Mouse (Mus musculus) lung, postnatal 14 days (tissue): Measurements from ENCODE around the gene Tekt4.

ENCODE experiments used
- DNase-seq: peaks from one replicate; pipeline ENCODE4 v3.0.0; 2021

Tekt4 gene

DNA sequence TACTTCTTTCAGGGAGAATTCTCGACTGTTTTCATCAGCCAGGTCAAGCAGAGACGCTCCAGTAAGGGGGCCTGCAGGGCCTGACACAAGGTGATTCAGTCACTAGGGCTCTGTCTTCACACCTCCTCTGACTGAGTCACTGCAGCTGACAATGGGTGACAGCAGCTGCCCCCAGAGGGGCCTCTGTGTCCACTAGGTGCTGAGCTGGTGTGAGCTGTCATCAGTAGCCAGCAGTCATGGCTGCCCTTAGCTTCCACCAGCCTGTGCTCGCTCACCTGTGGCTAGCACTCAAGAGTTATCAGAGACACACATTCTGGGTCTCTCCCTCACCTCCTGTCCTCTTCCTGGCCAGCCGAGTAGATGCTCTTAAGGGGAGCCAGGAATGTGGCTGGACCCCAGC lies 26.4 kb downstream of the Tekt4 start:
- no peak for DNase-seq

DNA sequence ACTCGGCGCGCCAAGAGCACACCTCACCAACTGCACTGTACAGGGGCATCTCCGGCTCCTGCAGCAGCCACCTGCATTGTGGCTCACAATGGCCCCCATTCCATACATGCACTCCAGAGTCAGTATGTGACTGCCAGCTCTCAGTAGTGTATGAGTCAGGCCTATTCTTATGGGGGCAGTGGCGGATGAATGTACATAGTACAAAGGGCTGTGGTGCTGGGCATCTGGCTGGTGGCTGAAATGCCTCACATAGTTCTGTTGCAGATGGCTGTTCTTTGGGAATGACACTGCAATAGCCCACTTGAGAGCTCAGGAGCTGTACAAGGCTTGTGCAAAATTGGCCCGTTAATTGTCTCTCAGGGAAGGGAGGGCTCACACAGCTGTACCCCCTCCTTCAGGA lies 27.7 kb downstream of the Tekt4 start:
- no peak for DNase-seq

DNA sequence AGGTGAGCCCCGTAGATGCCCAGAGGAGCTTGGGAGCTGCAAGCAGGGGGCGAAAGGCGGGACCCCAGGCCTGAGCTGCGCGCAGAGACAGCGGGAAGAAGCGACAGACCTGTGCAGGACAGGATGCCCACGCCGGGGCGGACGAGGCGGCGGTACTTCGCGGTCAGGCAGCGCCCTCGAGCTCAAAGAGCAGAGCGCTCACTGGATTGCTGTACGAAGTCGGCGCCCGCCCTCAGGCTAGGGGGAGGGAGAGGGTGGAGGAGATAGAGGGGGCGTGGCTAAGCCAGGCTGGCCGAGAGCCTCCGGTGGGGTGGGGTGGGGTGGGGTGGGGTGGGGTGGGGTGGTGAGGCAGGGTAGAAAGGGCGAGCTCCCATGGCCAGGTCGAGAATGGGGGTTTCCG lies 42.6 kb downstream of the Tekt4 start, which contains the start of gene Sstr5:
Gene Sstr5 (minus strand): TSS at position 276 of the 400 bp plus-strand sequence.
- no peak for DNase-seq

DNA sequence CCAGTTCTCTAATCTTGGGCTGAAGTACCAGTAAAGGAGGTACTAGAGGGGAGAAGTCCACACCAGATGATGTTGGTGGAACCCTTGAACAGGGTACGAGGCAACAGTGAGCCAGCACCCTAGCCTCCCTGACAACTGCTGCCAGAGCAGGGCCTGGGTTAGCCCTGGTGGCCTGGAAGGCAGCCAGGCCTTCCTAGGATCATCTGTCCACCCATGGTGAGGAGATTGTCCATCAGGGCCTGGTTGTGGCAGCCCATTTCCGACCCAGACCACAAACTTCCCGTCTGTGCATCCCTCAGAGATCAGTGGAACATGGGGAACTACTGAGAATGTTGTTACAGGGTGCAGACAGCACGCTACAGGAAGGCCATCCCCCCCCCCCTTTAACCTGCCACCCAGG lies 48.2 kb downstream of the Tekt4 start:
- no peak for DNase-seq

DNA sequence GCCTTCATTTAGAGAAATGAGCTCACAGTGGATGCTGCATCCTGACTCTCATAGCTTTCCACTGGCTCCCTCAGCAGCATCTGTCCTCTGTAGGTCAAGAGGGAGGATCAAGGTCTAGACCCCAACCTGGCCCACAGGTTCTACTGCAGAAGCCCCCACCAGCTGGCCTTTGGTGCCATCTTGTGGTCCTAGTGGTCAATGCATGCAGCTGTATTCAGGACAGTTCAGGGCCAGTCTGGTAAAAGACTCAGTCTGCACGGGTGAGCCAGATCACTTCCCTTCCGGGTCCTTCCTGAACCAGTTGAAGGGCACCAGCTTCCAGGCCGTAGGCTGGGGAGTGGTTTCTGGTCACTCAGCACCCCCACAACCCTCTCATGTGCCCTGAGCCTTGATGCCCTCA lies 53.4 kb downstream of the Tekt4 start:
- peak; percentile 73 for DNase-seq

DNA sequence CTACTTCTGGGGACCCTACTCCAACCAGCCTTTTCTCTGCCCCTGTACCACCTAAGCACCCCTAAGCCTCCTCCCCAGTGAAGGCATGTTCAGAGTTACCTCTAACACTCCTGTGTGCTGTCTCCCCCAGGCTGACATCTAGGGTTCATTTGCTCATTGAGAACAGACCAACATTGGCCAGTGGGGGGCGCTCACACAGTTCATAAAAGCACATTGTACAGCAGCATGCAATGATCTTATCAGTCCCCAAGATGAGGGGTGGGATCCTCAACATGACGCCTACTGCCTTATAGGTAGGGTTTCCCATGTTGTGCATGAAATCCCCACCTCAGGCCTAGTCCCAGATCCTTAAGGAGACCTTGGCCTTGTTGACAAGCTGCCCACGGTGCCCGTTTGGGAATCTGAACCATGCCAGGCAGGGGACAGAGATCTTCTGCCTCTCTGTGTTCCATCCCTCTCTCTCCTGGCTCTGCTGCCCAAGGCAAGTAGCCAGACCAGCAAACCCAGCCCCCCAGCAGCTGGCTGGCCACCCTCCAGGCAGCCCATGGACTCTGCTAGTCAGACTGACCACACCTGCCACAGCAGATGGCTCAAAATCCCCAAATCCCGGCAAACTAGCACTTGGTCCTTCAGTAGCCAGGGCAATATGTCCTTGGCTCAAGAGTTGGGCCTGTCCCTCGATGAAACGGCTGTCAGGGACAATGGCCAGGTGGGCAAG lies 54.6 kb downstream of the Tekt4 start:
- DNase-seq = peak; percentile 39

DNA sequence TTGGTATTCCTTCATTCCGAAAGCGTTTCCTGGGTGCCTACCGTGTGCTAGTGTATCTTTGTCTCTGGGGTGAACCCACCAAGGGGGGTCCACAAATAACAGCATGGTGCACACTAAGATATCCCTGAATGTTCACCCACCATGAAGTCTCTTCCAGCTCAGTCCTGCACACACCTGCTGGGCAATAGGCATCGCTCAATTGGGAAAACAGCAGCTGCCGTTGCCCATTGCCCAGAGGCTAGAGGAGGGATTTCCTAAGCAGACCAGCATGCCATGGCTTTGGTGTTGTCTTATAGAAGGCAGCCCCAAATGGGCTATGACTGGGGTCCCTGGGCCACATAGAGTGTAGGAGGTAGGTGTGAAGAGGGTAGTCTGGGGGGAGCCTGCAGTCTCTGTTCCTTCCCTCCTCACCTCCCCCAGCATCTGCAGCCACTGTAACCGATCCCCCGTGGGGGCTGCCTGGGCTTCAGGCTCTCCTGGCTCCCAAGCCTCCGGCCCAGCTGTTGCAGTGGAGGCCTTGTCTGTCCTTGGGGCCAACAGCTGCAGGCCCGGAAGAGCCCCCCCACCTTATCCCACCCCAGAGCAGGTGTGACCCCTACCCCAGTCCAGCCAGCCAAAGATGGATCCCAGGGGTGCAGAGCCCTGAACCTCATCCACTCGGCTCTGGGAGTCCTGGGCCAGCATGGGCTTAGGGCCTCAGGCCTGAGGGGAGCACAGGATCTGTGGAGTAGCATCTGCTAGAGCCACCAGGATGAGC lies 55.8 kb downstream of the Tekt4 start:
- DNase-seq = no peak

DNA sequence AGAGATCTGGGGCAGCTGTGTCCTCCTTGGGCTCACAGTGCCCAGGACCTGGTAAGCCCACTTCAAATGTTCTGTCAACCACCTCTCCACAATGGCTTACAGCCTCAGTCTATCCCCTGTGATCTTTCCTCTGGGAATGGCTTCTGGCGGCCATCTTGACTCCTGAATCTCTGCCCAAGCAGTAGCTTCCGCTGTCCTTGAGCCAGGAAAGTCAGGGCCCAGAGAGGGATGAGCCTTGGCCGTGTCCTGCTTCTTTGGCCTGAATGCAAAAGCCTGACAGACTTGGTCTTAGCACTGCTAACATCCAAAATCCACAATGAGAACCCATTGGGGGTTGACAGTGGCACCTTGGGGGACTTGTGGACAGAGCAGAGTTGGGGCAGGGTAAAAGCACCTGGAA lies 57.5 kb downstream of the Tekt4 start:
- no peak for DNase-seq

DNA sequence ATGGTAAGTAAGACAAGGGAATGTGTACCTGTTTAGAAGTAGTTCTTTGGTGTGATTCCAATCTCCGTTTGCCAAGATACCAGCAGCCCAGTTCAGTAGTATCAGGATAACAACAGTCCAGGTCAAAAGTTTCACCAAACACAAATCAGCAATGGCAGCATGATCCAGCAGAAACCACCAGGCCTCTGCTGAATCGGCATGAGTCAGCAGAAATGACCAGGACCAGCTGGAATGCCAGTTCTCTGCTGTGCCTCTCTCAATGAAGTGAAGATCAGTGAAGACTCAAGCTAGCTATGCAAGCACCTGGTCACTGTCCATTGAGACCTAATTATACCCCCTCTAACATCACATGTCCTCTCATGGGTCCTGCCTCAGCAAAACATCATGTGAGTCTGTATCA lies 59.6 kb downstream of the Tekt4 start:
- no peak for DNase-seq

DNA sequence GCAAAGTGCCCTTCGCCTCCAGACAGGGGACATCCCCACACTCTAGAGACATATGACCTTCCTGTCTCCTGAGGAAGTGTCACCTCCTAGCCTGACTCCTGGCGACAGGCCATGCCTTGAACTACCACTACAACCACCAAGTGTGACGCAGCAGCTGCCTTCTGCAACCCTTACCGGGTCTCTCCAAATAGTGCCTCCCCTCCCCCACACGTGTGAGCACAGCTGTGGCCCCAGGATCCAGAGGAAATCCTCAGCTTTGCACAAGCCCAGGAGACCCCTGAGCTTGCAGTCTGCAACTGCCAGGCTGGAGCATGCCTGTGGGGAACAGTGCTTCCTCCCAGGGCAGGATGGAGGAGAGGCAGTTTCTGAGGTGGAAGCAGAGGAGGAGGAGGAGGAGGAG lies 61.9 kb downstream of the Tekt4 start:
- DNase-seq = no peak

DNA sequence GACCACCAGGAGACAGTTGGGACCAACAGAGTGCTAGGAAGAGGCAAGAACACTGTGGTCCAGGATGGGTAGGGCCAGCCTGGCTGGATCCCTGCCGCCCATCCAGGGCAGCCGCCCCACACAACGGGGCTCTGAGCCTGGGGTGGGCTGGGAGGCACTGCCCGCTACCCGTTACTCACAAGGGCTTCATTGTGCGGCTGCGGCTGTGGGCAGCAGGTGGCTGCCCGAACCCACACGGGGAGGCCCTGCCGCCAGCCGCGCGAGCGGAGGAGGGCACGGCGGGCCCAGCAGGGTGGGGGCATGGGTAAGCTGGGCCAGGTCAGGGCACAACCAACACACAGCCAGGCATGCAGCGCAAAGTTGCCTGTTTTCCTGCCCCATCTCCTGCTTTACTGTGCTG lies 63.7 kb downstream of the Tekt4 start:
- no peak for DNase-seq

DNA sequence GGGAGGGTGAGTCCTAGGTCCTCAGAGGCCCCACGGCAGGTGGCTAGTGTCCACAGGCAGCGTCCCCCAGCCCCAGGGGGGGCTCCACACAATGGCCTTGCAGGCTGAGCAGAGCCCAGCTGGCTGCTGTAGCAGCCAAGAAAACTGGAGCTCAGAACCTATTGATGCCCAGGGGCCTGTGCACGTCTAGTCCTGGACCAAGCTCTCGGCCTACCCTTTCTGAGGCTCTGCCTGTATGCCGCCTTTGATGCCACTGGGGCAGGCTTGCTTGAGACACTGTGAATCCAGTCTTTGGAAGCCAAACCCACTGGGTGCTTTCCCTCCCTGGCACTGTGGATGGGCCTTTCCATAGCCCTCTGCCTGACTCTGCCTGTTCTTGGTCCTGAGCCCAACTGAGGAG lies 65.1 kb downstream of the Tekt4 start:
- no peak for DNase-seq

DNA sequence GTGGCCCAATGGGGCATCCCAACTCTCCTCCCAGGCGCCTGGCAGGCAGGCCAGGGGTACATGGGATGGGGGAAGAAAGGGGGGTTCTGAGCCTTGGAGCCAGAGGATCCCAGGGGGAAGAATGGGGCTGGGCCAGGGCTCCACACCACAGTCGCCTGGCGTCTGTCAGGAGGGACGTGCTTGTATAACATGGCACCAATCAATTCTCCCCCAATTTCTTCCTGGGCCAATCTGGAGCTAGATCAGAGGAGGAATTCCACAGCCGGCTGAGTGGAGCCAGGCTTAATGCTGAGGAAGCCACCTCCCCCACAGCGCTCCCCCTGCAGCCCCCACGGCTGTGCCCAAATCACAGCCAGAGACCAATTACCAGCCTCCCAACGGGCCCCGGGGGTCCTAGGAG lies 66.1 kb downstream of the Tekt4 start:
- no peak for DNase-seq

DNA sequence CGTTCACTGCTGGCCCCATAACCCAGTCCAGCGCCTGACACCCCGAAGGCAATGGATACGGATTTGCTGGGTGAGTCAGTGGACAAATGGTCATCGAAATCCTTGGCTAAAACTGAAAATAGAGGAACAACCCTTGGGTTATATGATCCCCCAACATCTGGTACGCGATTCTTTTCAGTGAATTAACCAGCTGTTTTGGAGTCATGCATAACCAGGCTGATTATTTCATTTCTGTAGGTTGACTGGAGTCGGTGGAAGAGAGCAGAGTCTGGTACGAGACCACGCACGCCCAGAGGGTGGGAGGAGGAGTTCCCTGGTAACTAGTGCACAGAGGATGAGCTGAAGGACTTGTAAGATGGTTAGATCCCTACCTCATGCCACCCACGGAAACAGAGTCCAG lies 67.7 kb downstream of the Tekt4 start:
- no peak for DNase-seq
